Mouse (Mus musculus) spleen, adult 12 weeks (tissue): ENCODE measurements around the gene Elob.

ENCODE experiments used
- DNase-seq: peaks from one replicate; pipeline ENCODE4 v3.0.0; 2022; ENCODE audit warnings: low spot score

Elob gene

GRCm38 (mm10) chr17:23829064-23829619 is at the start of gene Elob:
Gene Elob, minus strand, starts transcription at chr17:23829136.
- peak; percentile 73 for DNase-seq

GRCm38 (mm10) chr17:23877166-23877565 is 48.2 kb upstream of the Elob start:
- DNase-seq, result no peak

DNA sequence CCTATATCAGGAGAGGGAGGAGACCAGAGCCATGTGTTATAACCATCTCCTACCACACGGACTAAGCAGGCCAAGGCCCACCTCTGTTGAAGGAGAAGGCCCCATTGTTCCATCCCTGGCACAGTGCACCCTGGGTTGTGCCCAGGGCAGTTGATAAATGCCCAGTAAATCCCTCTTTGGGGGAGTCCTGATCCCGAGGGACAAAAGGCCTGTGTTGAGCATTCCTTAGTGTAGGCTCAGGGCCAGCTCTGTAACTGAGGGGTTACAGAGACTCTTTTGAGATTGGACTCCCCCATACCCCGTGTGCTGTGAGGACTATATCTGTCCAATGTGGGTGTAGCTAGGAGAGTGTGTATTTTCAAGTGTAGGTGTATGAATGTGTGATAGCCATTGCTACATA is 47.8 kb upstream of the Elob start:
- DNase-seq, result no peak

DNA sequence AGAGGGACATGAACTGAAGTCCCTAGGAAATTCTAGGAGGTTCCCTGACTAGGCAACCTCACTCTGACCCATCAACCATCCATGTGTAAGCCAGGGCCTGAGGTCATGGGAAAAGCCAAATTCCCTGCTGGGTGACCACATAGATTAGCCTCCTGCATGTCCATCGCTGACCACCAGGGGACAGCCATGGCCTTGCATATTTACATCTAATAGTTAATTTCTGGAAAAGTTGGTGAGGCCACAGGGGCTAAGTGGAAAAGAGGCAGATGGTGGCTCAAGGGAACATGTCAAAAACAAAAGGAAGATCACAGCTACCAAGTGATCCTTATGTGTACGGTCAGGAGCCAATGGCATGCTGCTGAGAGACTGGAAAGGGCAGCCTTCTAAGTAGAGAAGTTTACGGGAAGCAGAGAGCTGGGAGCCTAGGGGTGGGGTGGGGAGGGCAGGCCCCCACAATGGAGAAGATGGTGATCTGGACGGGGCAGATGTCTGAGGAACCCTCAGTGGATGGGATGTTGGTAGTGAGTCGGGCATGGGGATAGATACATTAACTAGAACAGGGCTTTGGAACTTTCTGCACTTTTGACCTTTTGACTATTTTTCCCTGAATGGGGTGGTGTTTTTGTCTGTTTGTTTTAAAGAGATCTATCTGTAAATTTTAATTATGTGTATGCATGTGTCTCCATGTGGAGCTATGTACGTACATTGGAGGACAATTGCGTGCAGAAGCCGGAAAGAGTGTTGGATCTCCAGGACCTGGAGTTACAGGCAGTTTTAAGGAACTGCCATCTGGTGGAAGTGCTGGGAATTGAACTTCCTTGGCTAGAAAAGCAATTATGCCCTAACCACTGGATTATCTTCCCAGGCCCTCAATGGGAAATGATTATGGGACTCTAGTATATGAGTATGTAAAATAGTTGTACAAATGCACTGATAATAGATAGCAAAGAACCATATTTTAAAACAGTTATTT is 45.2 kb upstream of the Elob start:
- DNase-seq, result no peak

- DNase-seq, result no peak
Observed at GRCm38 (mm10) chr17:23868513-23868912, 39.6 kb upstream of the Elob start.

DNA sequence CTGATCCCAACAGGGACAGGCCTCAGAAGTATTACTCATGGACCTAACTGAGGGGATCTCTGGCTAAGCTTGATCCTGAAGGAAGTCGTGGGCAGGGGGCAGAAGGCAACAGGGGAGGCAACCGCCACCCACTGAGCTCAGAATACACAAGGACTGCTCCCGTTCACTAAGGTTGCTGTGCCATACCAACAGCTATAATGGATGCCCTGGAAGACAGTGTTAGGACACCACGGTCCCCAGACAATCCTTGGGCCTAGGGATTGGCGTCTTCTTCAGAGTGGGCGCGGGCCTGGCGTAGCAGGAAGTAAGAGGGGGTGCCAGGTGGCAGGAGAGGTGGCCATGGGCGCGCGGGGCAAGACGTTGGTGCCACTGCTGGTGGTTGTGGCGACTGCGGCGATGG is 38.8 kb upstream of the Elob start, which contains the start of gene Prss21:
Gene Prss21 (plus strand): TSS at position 301 of the 400 bp plus-strand sequence.
- DNase-seq, result no peak

DNA sequence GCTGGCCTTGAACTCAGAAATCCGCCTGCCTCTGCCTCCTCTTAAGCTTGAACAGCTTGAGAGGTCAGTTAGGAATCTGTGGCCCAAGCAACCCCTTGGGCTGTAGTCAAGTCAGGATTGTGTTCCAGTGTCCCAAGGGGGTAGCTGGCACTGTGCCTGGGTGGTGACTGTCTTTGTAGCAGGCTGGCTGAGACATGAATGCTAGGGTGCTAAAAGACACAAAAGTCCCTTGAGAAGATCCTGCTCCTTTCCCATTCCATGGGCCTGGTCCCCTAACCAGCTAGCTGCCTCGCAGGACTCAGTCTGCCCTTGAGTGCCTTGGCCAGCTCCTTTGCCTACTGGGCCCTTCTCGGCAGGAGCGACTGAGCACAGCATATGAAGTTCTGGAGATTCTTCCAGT is 34.0 kb upstream of the Elob start:
- DNase-seq, result no peak

DNA sequence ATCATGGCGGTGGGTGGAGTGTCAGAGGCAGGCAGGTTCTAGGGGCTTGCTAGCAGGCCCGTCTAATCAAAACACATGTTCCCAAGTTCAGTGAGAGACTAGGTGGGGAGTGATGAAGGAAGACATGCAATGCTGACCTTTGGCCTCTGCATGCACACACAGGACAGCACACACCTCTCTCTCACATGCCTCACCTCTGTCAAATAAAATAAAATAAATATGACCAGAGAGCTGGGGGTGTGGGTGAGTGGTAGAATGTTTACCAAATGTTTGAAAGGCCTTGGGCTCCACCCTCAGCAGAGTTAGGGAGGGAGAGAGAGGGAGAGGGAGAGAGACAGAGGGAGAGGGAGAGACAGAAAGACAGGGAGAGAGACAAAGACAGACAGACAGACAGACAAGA is 29.0 kb upstream of the Elob start:
- DNase-seq, result no peak

DNA sequence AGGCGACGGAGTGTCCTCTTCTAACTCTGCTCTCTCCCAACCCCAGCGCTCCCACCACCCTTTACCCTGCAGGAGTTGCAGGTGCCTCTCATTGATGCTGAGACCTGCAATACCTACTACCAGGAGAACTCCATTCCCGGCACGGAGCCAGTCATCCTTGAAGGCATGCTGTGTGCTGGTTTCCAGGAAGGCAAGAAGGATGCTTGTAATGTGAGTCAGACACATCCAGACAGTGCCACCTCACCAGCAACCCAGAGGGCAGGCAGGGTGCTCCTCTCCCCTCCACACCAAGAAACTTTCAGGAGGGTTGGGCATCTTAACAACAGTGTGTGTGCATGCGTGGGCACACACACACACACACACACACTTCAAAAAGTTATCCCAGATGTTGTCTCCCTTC is 28.3 kb upstream of the Elob start:
- no peak for DNase-seq

DNA sequence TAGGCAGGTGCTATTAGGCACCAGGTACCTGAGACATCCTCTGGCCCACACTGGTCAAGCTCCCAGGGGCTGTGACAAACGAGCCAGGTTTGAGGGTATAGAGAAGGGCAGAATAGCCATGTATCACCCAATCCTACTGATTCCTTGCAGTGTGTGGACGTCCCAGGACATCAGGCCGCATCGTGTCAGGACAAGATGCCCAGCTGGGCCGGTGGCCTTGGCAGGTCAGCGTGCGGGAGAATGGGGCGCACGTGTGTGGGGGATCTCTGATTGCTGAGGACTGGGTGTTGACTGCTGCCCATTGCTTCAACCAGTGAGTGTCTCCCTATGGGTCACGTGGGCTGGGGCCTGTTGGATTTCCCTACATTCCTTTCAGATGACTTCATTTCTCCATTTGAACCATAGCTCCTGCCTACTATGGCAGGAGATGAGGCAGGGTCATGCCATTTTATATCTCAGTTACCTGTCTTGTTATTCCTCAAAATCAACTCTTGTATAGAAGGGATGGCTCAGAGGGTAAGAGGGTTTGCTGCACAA is 25.4 kb upstream of the Elob start:
- no peak for DNase-seq

GRCm38 (mm10) chr17:23853292-23853691 is 24.4 kb upstream of the Elob start:
- DNase-seq, result peak; percentile 30

- peak; percentile 37 for DNase-seq
Observed at GRCm38 (mm10) chr17:23850853-23851749, 22.2 kb upstream of the Elob start.

GRCm38 (mm10) chr17:23850028-23850427 is 21.1 kb upstream of the Elob start:
- no peak for DNase-seq

GRCm38 (mm10) chr17:23843812-23844273 is 14.9 kb upstream of the Elob start, which contains the start of the genes Prss32 and Prss41:
Gene Prss32, plus strand, starts transcription at chr17:23843855.
Gene Prss41, minus strand, starts transcription at chr17:23844172.
- peak; percentile 23 for DNase-seq

DNA sequence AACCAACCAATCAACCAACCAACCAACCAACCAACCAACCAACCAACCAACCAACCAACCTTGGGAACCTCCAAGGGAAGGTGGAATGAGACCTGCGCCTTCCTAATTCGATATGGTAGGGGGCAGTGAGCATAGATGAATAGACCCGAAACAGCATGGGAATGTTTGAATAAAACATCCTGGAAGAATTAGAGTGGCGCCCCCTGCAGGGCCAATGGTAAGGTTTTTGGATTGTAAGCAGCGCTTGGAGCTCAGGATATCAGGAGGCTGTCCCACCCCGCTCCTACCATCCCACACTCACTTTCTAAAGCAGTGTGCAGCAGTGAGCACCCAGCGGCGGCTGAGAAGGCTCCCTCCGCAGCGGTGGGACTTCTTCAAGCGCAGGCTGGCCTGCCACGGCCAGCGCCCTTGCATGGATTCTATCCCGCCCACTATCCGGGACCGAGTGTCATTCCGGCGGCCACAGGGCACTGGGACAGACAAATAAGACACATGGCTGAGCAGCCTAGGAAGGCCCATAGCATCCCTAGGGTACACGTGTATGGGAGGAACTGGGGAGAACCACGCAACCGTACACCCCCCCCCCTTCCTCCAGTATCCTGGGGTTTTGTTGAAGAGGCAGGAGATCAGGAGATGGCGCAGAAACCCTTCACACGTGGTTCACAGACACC is 14.3 kb upstream of the Elob start:
- DNase-seq, result no peak

DNA sequence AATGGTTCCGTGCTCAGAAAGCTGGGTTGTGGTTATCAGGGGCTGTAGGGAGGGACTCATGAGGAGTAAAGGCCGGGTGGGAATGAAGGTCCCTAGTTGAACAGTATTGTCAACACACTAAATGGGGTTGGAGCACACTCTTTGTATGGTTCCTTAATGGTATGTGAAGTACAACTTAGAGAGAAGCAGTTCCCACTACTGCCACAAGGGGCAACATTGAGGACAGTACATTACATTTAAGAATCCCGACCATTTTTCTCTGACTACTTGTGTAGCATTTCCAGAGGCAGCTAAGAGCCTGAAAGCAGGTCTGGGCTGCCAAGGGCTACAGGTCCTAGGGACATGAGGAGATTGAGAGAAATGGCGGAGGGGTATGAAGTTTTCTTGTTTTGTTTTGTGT is 12.2 kb upstream of the Elob start:
- DNase-seq, result peak; percentile 36

GRCm38 (mm10) chr17:23836006-23836575 is 7.2 kb upstream of the Elob start, which contains the start of gene Prss33:
Gene Prss33, minus strand, starts transcription at chr17:23836056.
- DNase-seq, result no peak

DNA sequence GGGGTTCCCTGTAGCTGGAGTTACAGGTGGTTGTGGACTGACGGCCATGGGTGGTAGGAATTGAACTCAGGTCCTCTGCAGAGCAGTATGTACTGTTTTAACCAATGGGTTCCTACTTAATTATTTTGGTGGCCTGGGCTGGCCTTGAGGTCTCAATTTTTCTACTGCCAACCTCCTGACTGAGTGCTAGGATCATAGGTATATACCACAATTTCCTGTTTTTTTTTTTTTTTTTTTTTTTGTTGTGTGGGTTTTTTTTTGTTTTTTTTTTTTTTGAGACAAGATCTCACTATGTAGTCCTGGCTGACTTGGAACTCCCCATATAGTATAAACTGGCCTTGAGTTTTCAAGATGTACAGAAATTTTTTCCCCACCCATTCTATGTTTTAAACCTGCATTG is 2.3 kb upstream of the Elob start:
- no peak for DNase-seq

DNA sequence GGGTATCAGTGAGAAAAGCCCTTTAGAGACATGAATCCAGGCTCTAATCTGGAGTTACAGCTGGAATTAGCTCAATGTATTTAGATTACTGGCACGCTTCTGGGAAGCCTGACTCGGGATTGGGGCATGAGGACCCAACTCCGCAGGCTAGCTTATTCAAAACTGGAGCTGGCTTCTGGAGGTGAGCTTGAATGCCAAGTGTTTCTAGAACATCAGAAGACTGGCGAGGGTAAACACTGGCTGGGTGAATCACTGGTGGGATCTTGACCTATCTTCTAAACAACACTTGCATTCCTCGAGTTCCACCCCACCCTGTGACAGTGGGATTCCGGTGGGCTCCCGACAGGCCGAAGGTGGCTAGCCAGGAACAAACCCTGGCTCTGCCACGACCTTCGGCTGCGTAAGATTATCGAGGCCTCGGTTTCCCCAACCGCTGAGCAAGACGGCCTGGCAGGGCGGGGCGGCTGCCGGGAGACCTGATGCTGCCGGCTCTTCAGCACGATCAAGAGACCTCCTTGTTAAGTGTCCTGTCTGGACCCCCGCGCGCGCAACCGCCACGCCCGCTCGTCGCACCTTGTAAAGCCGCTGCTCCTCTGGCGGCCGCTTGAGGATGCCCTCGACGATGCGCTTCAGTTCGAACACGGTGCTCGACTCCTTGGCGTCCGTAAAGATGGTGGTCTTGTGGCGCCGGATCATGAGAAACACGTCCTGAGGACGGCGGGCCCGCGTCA is 500 bp downstream of the Elob start:
- DNase-seq, result peak; percentile 55

GRCm38 (mm10) chr17:23825591-23825990 is 3.3 kb downstream of the Elob start:
- DNase-seq, result no peak
